Comparison of ENCODE assay signal across 17 mouse cellular contexts in genomic region chr1:91460564-91460963, GRCm38 (mm10). TPM values are rescaled to one million over a fixed set of nuclear protein-coding genes. Genes with fewer than 3 reads are reported as not detected.
A peak's percentile ranks its signal among the peaks of the same experiment; 100 is the strongest.
DNase-seq lines count a peak whose midpoint lies in the region; ATAC-seq and TF ChIP-seq lines count a peak whose summit lies in the region.
"Had no signal": no experiment of that assay in that cellular context is flagged by ENCODE, and none has a peak within 500 bp of the region (broad histone marks: within the 10 kb centered on the region; RNA-seq: fewer than 3 reads in every experiment).

No protein-coding gene starts in this region.

- no peaks in the 10 kb centered on the region for H3K36me3 ChIP-seq in forebrain, embryonic 10.5 days (replicated peaks)
- H3K36me3 ChIP-seq in forebrain, embryonic 13.5 days (ENCODE audit: poor library complexity, severe bottlenecking): no peaks in the 10 kb centered on the region
- peaks cover 0 to 6% of the 10 kb centered on the region in 2 experiments; a peak in 2 of 4 replicates for H3K36me3 ChIP-seq in MEL (ENCODE audit: control insufficient read depth in 1 of 2, insufficient read depth in 2 of 2, low read length in 2 of 2)
- no peaks in the 10 kb centered on the region for H3K36me3 ChIP-seq in liver, embryonic 13.5 days
- H3K36me3 ChIP-seq: embryonic facial prominence, embryonic 10.5 days; heart, embryonic 13.5 days; hindbrain, embryonic 12.5 days; midbrain, embryonic 12.5 days had no signal

- no peak for ATAC-seq in forebrain, embryonic 13.5 days
- no peak for ATAC-seq in liver, embryonic 13.5 days (ENCODE audit: low read depth)
- ATAC-seq: activated CD4-positive, CD25-positive, alpha-beta regulatory T cell, adult 4 months had no signal

- H3K4me1 ChIP-seq in forebrain, embryonic 10.5 days: peaks cover 59% of the 10 kb centered on the region
- H3K4me1 ChIP-seq in forebrain, embryonic 13.5 days: peaks cover 50% of the 10 kb centered on the region
- peaks cover 0 to 16% of the 10 kb centered on the region in 2 experiments; a peak in 3 of 4 replicates for H3K4me1 ChIP-seq in MEL (ENCODE audit: control insufficient read depth in 1 of 2, insufficient read depth in 2 of 2, low read length in 2 of 2)
- H3K4me1 ChIP-seq in liver, embryonic 13.5 days (replicated peaks): peaks cover 57% of the 10 kb centered on the region

- H3K9me3 ChIP-seq in forebrain, embryonic 10.5 days: no peaks in the 10 kb centered on the region
- H3K9me3 ChIP-seq in forebrain, embryonic 13.5 days (replicated peaks): no peaks in the 10 kb centered on the region
- no peaks in the 10 kb centered on the region for H3K9me3 ChIP-seq in MEL (replicated peaks; ENCODE audit: insufficient read depth, low read length)
- no peaks in the 10 kb centered on the region for H3K9me3 ChIP-seq in liver, embryonic 13.5 days (replicated peaks)
- H3K9me3 ChIP-seq: embryonic facial prominence, embryonic 10.5 days; heart, embryonic 13.5 days; hindbrain, embryonic 12.5 days; midbrain, embryonic 12.5 days had no signal

- DNase-seq in forebrain, embryonic 10.5 days (ENCODE audit: extremely low spot score, low spot score): no peak
- DNase-seq in 3134 (ENCODE audit: extremely low read depth, insufficient read length, low spot score) (peak; percentile 46), MEL (ENCODE audit: low read depth, low spot score) (peak; percentile 27)
- no peak for DNase-seq in liver, embryonic 13.5 days
- no peak for DNase-seq in layer of hippocampus, adult 11-12 months (ENCODE audit: low spot score)
- DNase-seq in urinary bladder, postnatal 4 days (ENCODE audit: low spot score in 2 of 2): no peak
- no peak for DNase-seq in gastrocnemius, adult 18-20 months (ENCODE audit: low spot score)
- DNase-seq: cerebellum, adult 11 months; gastrocnemius, postnatal 10 days; lung, embryonic 14.5 days; thymus, postnatal 4 days had no signal

- no peak overlapping the region for H3K4me2 ChIP-seq in forebrain, embryonic 13.5 days
- H3K4me2 ChIP-seq in liver, embryonic 13.5 days: peak overlapping the region; percentile 95

- TF ChIP-seq POLR2A in MEL (IDR thresholded peaks at IDR 0.05; ENCODE audit: control insufficient read depth in 1 of 2, insufficient read depth in 1 of 2, low read depth in 1 of 2, low read length in 2 of 2, poor library complexity in 1 of 2): no peak

- TF ChIP-seq EP300 in MEL (IDR thresholded peaks at IDR 0.05; ENCODE audit: low read depth in 1 of 2, low read length in 2 of 2): no peak

- TF ChIP-seq RAD21 in MEL (IDR thresholded peaks at IDR 0.05; ENCODE audit: low read depth, low read length): no peak

- H3K4me3 ChIP-seq in forebrain, embryonic 10.5 days: 0 out of 2 replicates have a peak overlapping the region, but pooled peaks have one; percentile 63
- H3K4me3 ChIP-seq in forebrain, embryonic 13.5 days: no peak overlapping the region
- no peak overlapping the region for H3K4me3 ChIP-seq in MEL (ENCODE audit: control insufficient read depth in 1 of 2, insufficient read depth in 1 of 2, low read depth in 2 of 2, low read length in 2 of 2)
- no peak overlapping the region for H3K4me3 ChIP-seq in liver, embryonic 13.5 days (replicated peaks)

- peaks cover 29% of the 10 kb centered on the region for H3K27me3 ChIP-seq in forebrain, embryonic 10.5 days (ENCODE audit: poor library complexity, severe bottlenecking)
- H3K27me3 ChIP-seq in forebrain, embryonic 13.5 days: peaks cover 6% of the 10 kb centered on the region; the same call in 1 of the 2 replicates
- H3K27me3 ChIP-seq in MEL (ENCODE audit: control insufficient read depth in 1 of 2, insufficient read depth in 2 of 2, low read length in 2 of 2): no peaks in the 10 kb centered on the region
- H3K27me3 ChIP-seq in liver, embryonic 13.5 days: no peaks in the 10 kb centered on the region
- H3K27me3 ChIP-seq: heart, embryonic 13.5 days had no signal

- no peak overlapping the region for H3K27ac ChIP-seq in forebrain, embryonic 10.5 days
- no peak overlapping the region for H3K27ac ChIP-seq in forebrain, embryonic 13.5 days
- H3K27ac ChIP-seq in MEL (ENCODE audit: control insufficient read depth, low read depth, low read length): no peak overlapping the region
- no peak overlapping the region for H3K27ac ChIP-seq in liver, embryonic 13.5 days

- 40% methylated on average over 4 of the region's 4 CpGs for WGBS in forebrain, embryonic 10.5 days
- 46% methylated on average over 4 of the region's 4 CpGs for WGBS in forebrain, embryonic 13.5 days
- WGBS in liver, embryonic 13.5 days (ENCODE audit: insufficient replicate concordance): 39% methylated on average over 4 of the region's 4 CpGs

- TF ChIP-seq CTCF in MEL (IDR thresholded peaks at IDR 0.05 in 2 of 3, conservative IDR thresholded peaks at IDR 0.05 in 1 of 3; ENCODE audit: control insufficient read depth in 1 of 3, insufficient read depth in 1 of 3, low read depth in 2 of 3, low read length in 3 of 3, poor library complexity in 1 of 3, severe bottlenecking in 1 of 3): no peak

- H3K9ac ChIP-seq in forebrain, embryonic 13.5 days: no peak overlapping the region
- no peak overlapping the region for H3K9ac ChIP-seq in MEL (ENCODE audit: control insufficient read depth, low read depth, low read length, poor library complexity, severe bottlenecking)
- 0 out of 2 replicates have a peak overlapping the region, but pooled peaks have one; percentile 67 for H3K9ac ChIP-seq in liver, embryonic 13.5 days

- H3K79me2 ChIP-seq in MEL (ENCODE audit: control insufficient read depth, insufficient read depth, low read length, poor library complexity): peaks cover 3% of the 10 kb centered on the region

TF ChIP-seq in MEL, 35 proteins besides CTCF, POLR2A, EP300 and RAD21:
- TF ChIP-seq ELF1 (IDR thresholded peaks at IDR 0.05; ENCODE audit: low read depth, low read length) (no peak), MAX (IDR thresholded peaks at IDR 0.05; ENCODE audit: low read length) (no peak), MXI1 (IDR thresholded peaks at IDR 0.05; ENCODE audit: low read depth, low read length) (no peak), HCFC1 (IDR thresholded peaks at IDR 0.05; ENCODE audit: low read depth, low read length) (no peak), POLR2AphosphoS2 (IDR thresholded peaks at IDR 0.05; ENCODE audit: low read length) (no peak)

RNA-seq across cellular contexts. Expression of gene Per2, which starts 1.4 kb away (rescaled TPM):
- 1.3 and 1.6 TPM in 2 replicates for polyA plus RNA-seq in forebrain, embryonic 10.5 days (2016; fragmentation: Nextera tagmentation; extraction: Ambion mirVana)
- polyA plus RNA-seq in forebrain, embryonic 13.5 days (2015; fragmentation: Nextera tagmentation; extraction: Ambion mirVana): 2.6 and 3.8 TPM in 2 replicates
- total RNA-seq in MEL (2012; rRNA removed): 3.9 and 4.3 TPM in 2 replicates
- polyA plus RNA-seq in MEL (2012; ENCODE audit: insufficient read depth in 1 of 2, insufficient read length in 2 of 2, low read depth in 1 of 2, low replicate concordance in 2 of 2, missing spikeins in 1 of 2): 1 to 10 TPM in 1 of 2 experiments, not detected in 1; 8.3 TPM
- polyA plus RNA-seq in liver, embryonic 13.5 days (2015; fragmentation: Nextera tagmentation; extraction: Ambion mirVana): 1.4 and 2.5 TPM in 2 replicates
- 1 to 10 TPM; 2.3 to 3.0 TPM for total RNA-seq in gastrocnemius, adult 18-20 months (2021)

RNA-seq across cellular contexts. Expression of gene Traf3ip1, which starts 33.9 kb away (rescaled TPM):
- polyA plus RNA-seq in forebrain, embryonic 10.5 days (2016; fragmentation: Nextera tagmentation; extraction: Ambion mirVana): 13.1 and 13.9 TPM in 2 replicates
- 9.9 and 11.2 TPM in 2 replicates for polyA plus RNA-seq in forebrain, embryonic 13.5 days (2015; fragmentation: Nextera tagmentation; extraction: Ambion mirVana)
- total RNA-seq in MEL (2012; rRNA removed): 12.0 and 13.6 TPM in 2 replicates
- polyA plus RNA-seq in MEL (2012; ENCODE audit: insufficient read depth in 1 of 2, insufficient read length in 2 of 2, low read depth in 1 of 2, low replicate concordance in 2 of 2, missing spikeins in 1 of 2): 10 to 100 TPM in 1 of 2 experiments, not detected in 1; 19.6 TPM
- polyA plus RNA-seq in liver, embryonic 13.5 days (2015; fragmentation: Nextera tagmentation; extraction: Ambion mirVana): 2.5 and 2.6 TPM in 2 replicates
- 1 to 10 TPM; 3.0 to 4.1 TPM for total RNA-seq in gastrocnemius, adult 18-20 months (2021)

RNA-seq across cellular contexts. Expression of gene Hes6, which starts 46.7 kb away (rescaled TPM):
- 156 and 177 TPM in 2 replicates for polyA plus RNA-seq in forebrain, embryonic 10.5 days (2016; fragmentation: Nextera tagmentation; extraction: Ambion mirVana)
- polyA plus RNA-seq in forebrain, embryonic 13.5 days (2015; fragmentation: Nextera tagmentation; extraction: Ambion mirVana): 314 and 322 TPM in 2 replicates
- 33.8 and 38.8 TPM in 2 replicates for total RNA-seq in MEL (2012; rRNA removed)
- polyA plus RNA-seq in MEL (2012; ENCODE audit: insufficient read depth in 1 of 2, insufficient read length in 2 of 2, low read depth in 1 of 2, low replicate concordance in 2 of 2, missing spikeins in 1 of 2): 10 to 100 TPM in 1 of 2 experiments, not detected in 1; 47.9 TPM
- 21.9 and 22.5 TPM in 2 replicates for polyA plus RNA-seq in liver, embryonic 13.5 days (2015; fragmentation: Nextera tagmentation; extraction: Ambion mirVana)
- 1 to 10 TPM; 6.0 to 6.4 TPM for total RNA-seq in gastrocnemius, adult 18-20 months (2021)

Comparison
In these comparisons a context has a peak if more than half of its experiments do, and no peak if none do; other contexts are left out.
1. DNase-seq: peak in 3134 (single experiment) and MEL (single experiment); none in forebrain, embryonic 10.5 days (single experiment), liver, embryonic 13.5 days (single experiment), layer of hippocampus, adult 11-12 months (single experiment), urinary bladder, postnatal 4 days (0 of 2) and gastrocnemius, adult 18-20 months (single experiment).